Mouse (Mus musculus): Measurements from ENCODE around the gene Itsn1.

Gene Itsn1

GRCm38 (mm10) chr16:91769911-91770310 lies 40.8 kb downstream of the Itsn1 start:
- DNase-seq (ENCODE audit: low spot score), result no peak

GRCm38 (mm10) chr16:91770662-91771061 lies 41.6 kb downstream of the Itsn1 start:
- DNase-seq (ENCODE audit: low spot score), result no peak

- DNase-seq (ENCODE audit: low spot score), result no peak
Measured at GRCm38 (mm10) chr16:91771334-91771733, 42.3 kb downstream of the Itsn1 start.

GRCm38 (mm10) chr16:91772586-91772985 lies 43.5 kb downstream of the Itsn1 start:
- no peak for DNase-seq (ENCODE audit: low spot score)

- no peak for DNase-seq (ENCODE audit: low spot score)
Measured at GRCm38 (mm10) chr16:91779576-91779975, 50.5 kb downstream of the Itsn1 start.

- DNase-seq (ENCODE audit: low spot score), result no peak
Measured at GRCm38 (mm10) chr16:91780151-91780550, 51.1 kb downstream of the Itsn1 start.

- DNase-seq (ENCODE audit: low spot score), result no peak
Measured at GRCm38 (mm10) chr16:91780826-91781225, 51.7 kb downstream of the Itsn1 start.

- no peak for DNase-seq (ENCODE audit: low spot score)
Measured at GRCm38 (mm10) chr16:91783191-91783590, 54.1 kb downstream of the Itsn1 start.

- DNase-seq (ENCODE audit: low spot score), result peak; percentile 18
Measured at GRCm38 (mm10) chr16:91784298-91784697, 55.2 kb downstream of the Itsn1 start.

- DNase-seq (ENCODE audit: low spot score), result peak; percentile 58
Measured at GRCm38 (mm10) chr16:91786425-91786824, 57.3 kb downstream of the Itsn1 start.

- peak; percentile 30 for DNase-seq (ENCODE audit: low spot score)
Measured at GRCm38 (mm10) chr16:91789728-91790127, 60.6 kb downstream of the Itsn1 start.

- peak; percentile 23 for DNase-seq (ENCODE audit: low spot score)
Measured at GRCm38 (mm10) chr16:91792477-91793196, 63.6 kb downstream of the Itsn1 start.

GRCm38 (mm10) chr16:91793507-91794278 lies 64.6 kb downstream of the Itsn1 start:
- DNase-seq (ENCODE audit: low spot score), result no peak

GRCm38 (mm10) chr16:91794306-91794705 lies 65.2 kb downstream of the Itsn1 start:
- DNase-seq (ENCODE audit: low spot score), result no peak

- no peak for DNase-seq (ENCODE audit: low spot score)
Measured at GRCm38 (mm10) chr16:91795044-91795443, 66.0 kb downstream of the Itsn1 start.

- no peak for DNase-seq (ENCODE audit: low spot score)
Measured at GRCm38 (mm10) chr16:91795606-91796005, 66.5 kb downstream of the Itsn1 start.

- DNase-seq (ENCODE audit: low spot score), result no peak
Measured at GRCm38 (mm10) chr16:91801426-91801825, 72.3 kb downstream of the Itsn1 start.

GRCm38 (mm10) chr16:91802461-91803062 lies 73.5 kb downstream of the Itsn1 start:
- no peak for DNase-seq (ENCODE audit: low spot score)

- DNase-seq (ENCODE audit: low spot score), result no peak
Measured at GRCm38 (mm10) chr16:91804418-91804817, 75.3 kb downstream of the Itsn1 start.

GRCm38 (mm10) chr16:91804831-91805230 lies 75.8 kb downstream of the Itsn1 start:
- no peak for DNase-seq (ENCODE audit: low spot score)

GRCm38 (mm10) chr16:91810235-91810634 lies 81.2 kb downstream of the Itsn1 start:
- DNase-seq (ENCODE audit: low spot score), result no peak

- no peak for DNase-seq (ENCODE audit: low spot score)
Measured at GRCm38 (mm10) chr16:91811339-91811738, 82.3 kb downstream of the Itsn1 start.

GRCm38 (mm10) chr16:91811876-91812275 lies 82.8 kb downstream of the Itsn1 start:
- DNase-seq (ENCODE audit: low spot score), result no peak
